Mouse (Mus musculus) forebrain, embryonic 12.5 days (tissue): Measurements from ENCODE around the gene Asic2. TPM values are rescaled to one million over a fixed set of nuclear protein-coding genes. Genes with fewer than 3 reads are reported as not detected.

Experiments used
- ATAC-seq: fragments of 200-750 bp; cut with Nextera tagmentation; 2 replicates; pipeline ENCODE4 v1.8.0; 2017; ENCODE audit warnings: moderate TSS enrichment; ENCODE audit not compliant: low FRiP score
- H3K27ac ChIP-seq: fragments of 300-500 bp; sonication (generic); 2 replicates; pipeline ENCODE4 v1.5.1; 2016; ENCODE audit warnings: mild to moderate bottlenecking
- H3K27me3 ChIP-seq: fragments of 300-500 bp; sonication (generic); 2 replicates; pipeline ENCODE4 v1.6.1; 2016; ENCODE audit warnings: mild to moderate bottlenecking
- H3K36me3 ChIP-seq: fragments of 300-500 bp; sonication (generic); replicated peaks from 2 replicates; pipeline ENCODE4 v1.6.1; 2016; ENCODE audit warnings: mild to moderate bottlenecking
- H3K4me1 ChIP-seq: fragments of 300-500 bp; sonication (generic); 2 replicates; pipeline ENCODE4 v1.6.1; 2016
- H3K4me2 ChIP-seq: fragments of 300-500 bp; sonication (generic); 2 replicates; pipeline ENCODE4 v1.6.1; 2016; ENCODE audit warnings: mild to moderate bottlenecking, moderate library complexity
- H3K4me3 ChIP-seq: fragments of 300-500 bp; sonication (generic); replicated peaks from 2 replicates; pipeline ENCODE4 v1.5.1; 2016; ENCODE audit warnings: mild to moderate bottlenecking
- H3K9ac ChIP-seq: fragments of 300-500 bp; sonication (generic); 2 replicates; pipeline ENCODE4 v1.6.1; 2016; ENCODE audit warnings: mild to moderate bottlenecking
- H3K9me3 ChIP-seq: fragments of 300-500 bp; sonication (generic); 2 replicates; pipeline ENCODE4 v1.6.1; 2016
- WGBS: fragments of 180-500 bp; shearing (Covaris S2); methylation state at CpG from one replicate; pipeline ENCODE4 v1.1.7; 2016; 5-methylcytosine and 5-hydroxymethylcytosine counted together
- polyA plus RNA-seq: library from polyadenylated mRNA; unstranded; fragments of >200 nt; fragmentation: Nextera tagmentation; extraction: Ambion mirVana; gene quantifications from 2 replicates; pipeline ENCODE4 v1.2.1, GENCODE M21; 2016

The Asic2 gene
- 3.2 and 3.3 TPM in 2 replicates for polyA plus RNA-seq

DNA sequence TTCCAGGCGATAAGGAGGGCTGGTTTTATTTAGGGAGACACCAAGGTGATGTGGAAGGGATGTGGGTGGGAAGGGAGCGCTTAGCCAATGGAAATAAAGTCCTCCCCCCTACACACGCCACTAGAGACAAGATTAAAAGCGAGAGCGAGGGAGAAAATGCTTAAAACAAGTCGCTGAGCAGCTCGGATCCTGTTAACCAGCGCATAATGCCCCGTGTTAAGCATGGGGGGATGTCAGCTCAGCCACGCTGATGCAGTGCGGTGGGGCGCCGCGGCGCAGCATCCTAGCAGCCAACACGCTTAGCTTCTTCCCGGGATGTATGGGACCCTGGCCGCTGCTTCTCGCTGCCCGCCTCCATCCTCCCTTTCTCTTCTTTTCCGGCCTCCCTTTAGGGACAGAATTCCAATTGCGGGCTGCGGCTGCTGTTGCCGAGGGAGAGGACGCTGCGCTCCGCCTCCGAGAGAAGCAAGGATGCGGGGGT, at the start of gene Asic2:
TSS of gene Asic2 (minus strand) at position 57 of the 481 bp plus-strand sequence.
- Histone ChIP-seq H3K27me3 (peaks cover 59% of the 10 kb centered on the region), H3K9me3 (no peaks in the 10 kb centered on the region), H3K4me3 (peak within 1 kb of the TSS; percentile 40), H3K4me1 (peaks cover 42% of the 10 kb centered on the region), H3K36me3 (no peaks in the 10 kb centered on the region), H3K4me2 (peak within 1 kb of the TSS; percentile 56), H3K9ac (peak within 1 kb of the TSS; percentile 36), H3K27ac (no peak within 1 kb of the TSS)
- 2% methylated on average over 29 of the region's 29 CpGs for WGBS
- ATAC-seq: 0 out of 2 replicates have a peak, but pooled peaks have one; percentile 52

DNA sequence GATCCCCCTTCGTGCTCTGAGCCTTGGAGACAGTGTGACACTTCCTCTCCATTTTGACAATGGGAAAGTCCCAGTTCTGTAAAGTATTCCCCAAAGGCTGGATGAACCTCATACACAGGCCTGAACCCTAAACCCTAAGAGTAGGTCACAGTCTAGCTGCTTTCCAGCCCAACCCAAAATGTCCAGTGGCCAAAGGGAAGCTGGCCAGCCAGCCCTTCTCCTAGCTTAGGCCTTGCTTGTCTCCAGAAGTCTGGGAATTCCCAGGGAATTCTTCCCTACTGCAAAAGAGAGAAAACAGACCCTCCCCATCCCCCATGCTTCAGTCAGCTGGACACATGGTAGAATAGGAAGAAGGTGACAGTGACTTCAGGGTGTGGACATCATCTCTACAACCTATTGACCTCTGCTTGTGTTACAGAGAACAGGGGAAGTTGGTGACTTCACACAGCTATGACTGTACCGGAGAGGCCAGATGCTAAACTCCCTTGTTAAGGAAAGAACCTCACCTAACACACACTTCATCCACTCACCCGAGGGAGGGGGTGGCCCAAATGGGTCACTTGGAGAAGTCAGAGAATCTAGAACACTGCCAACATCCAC, 48.0 kb upstream of the Asic2 start:
- no peak overlapping the region for H3K4me3 ChIP-seq
- H3K36me3 ChIP-seq: no peaks in the 10 kb centered on the region
- no peak overlapping the region for H3K4me2 ChIP-seq
- no peaks in the 10 kb centered on the region for H3K9me3 ChIP-seq
- H3K9ac ChIP-seq: no peak overlapping the region
- no peaks in the 10 kb centered on the region for H3K4me1 ChIP-seq
- H3K27me3 ChIP-seq: no peaks in the 10 kb centered on the region
- WGBS: 76% methylated on average over 3 of the region's 3 CpGs
- ATAC-seq: no peak
- no peak overlapping the region for H3K27ac ChIP-seq

DNA sequence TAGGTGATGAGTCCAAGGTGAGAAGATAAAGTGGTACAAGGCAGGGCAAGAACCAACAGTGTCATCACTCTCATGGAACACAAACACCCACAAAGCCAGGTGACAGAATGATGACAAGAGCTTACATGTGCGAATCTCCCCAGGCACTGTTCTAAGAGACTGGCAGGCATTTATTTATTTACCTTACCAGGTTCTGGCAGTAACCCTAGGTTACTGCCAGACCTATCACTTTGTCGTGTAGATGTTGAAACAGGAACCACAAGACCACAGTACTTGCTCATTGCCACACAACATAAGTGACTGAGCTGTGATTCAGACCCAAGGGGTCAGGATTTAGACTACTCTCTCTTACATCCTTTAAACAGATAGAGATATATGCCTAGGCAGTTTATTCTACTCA, 46.8 kb upstream of the Asic2 start:
- no peaks in the 10 kb centered on the region for H3K27me3 ChIP-seq
- H3K9me3 ChIP-seq: no peaks in the 10 kb centered on the region
- whole genome bisulfite sequencing: 83% methylated on average over 2 of the region's 2 CpGs
- H3K36me3 ChIP-seq: no peaks in the 10 kb centered on the region
- H3K27ac ChIP-seq: no peak overlapping the region
- H3K4me3 ChIP-seq: no peak overlapping the region
- no peak overlapping the region for H3K9ac ChIP-seq
- ATAC-seq: no peak
- no peaks in the 10 kb centered on the region for H3K4me1 ChIP-seq
- no peak overlapping the region for H3K4me2 ChIP-seq

DNA sequence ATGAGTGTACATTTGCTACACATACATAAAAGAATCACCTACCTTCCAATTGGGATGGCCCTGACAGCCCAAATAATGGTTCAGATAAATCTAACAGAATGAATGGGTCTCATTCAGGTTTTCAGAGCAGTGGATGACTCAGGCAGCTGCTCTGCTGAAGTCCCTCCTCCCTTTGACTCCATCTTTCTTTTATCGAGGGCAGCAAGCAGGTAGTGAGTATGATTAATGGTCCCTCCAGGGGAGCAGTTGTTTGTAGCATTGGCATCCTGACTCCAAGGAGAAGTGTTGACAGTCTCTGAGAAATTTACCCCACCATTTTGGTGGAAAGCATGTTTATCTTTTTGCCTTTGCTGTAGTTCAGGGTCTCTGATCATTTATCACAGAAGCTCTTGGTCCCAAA, 45.5 kb upstream of the Asic2 start:
- no peak overlapping the region for H3K4me3 ChIP-seq
- H3K4me1 ChIP-seq: no peaks in the 10 kb centered on the region
- 93% methylated on average over 1 of the region's 1 CpGs for WGBS
- no peak overlapping the region for H3K4me2 ChIP-seq
- no peak overlapping the region for H3K9ac ChIP-seq
- no peak overlapping the region for H3K27ac ChIP-seq
- H3K27me3 ChIP-seq: no peaks in the 10 kb centered on the region
- no peaks in the 10 kb centered on the region for H3K36me3 ChIP-seq
- no peak for ATAC-seq
- no peaks in the 10 kb centered on the region for H3K9me3 ChIP-seq

DNA sequence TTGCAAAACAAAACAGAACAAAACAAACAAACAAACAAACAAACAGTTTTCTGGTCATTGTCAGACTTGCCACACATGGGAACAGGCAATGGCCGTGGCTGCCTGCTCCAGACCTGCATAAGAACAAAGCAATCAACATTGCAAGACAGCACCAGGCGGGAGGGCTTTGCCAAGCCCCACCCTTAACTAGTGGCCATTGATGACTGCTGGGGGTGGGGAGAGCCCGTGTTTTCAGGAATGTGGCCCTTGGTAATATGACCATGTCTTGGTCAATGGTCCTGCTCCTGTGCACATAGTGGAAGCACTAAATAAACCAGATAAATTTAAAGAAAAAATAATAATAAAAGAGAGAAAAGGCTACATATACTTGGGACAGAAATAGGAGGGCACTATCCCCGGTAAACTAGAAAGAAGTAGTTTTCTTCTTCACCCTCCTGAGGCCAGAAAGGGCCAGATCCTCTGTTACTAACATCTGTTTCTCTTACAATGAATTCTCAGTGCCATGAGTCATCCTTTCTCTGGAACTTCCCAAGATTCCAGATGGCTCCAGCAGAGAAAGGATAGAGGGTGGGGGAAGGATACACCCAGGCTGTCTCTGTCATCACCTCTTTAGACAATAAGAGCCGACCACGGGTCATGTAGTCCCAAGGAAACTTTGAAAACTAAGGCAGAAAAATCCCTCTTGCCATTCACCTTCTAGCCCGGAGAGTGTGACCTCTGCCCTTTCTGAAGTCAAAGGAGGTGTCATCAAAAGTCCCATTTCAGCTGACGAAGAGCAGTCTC, 43.3 kb upstream of the Asic2 start:
- WGBS: 79% methylated on average over 8 of the region's 8 CpGs

DNA sequence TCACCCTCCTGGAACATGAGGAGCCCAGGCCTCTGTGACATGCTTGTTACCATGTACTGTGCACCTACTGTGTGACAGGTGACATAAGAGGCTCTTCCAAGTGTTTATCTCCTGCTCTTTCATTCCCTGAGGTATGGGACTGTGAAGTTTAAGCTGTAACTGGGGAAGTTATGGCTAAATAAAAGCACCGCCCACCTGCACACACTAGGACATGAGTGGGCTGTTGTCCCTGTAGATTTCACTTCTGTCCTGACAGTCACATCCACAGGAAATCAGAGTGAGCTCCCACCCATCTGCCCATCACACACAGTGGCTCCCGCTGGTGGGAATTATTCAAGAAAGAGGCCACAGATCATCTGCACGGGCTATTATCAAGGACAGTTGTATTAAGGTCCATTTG, 41.9 kb upstream of the Asic2 start:
- no peak overlapping the region for H3K4me3 ChIP-seq
- H3K4me2 ChIP-seq: no peak overlapping the region
- H3K27me3 ChIP-seq: no peaks in the 10 kb centered on the region
- WGBS: 88% methylated on average over 3 of the region's 3 CpGs
- ATAC-seq: no peak
- peaks cover 6% of the 10 kb centered on the region; the same call in 1 of the 2 replicates for H3K4me1 ChIP-seq
- no peak overlapping the region for H3K27ac ChIP-seq
- H3K9me3 ChIP-seq: no peaks in the 10 kb centered on the region
- H3K9ac ChIP-seq: no peak overlapping the region
- no peaks in the 10 kb centered on the region for H3K36me3 ChIP-seq

More for the DNA sequence above, 43.3 kb upstream of the Asic2 start:
- H3K4me3 ChIP-seq: no peak overlapping the region
- H3K36me3 ChIP-seq: no peaks in the 10 kb centered on the region
- no peaks in the 10 kb centered on the region for H3K27me3 ChIP-seq
- no peak for ATAC-seq
- no peak overlapping the region for H3K27ac ChIP-seq
- H3K9me3 ChIP-seq: no peaks in the 10 kb centered on the region
- no peak overlapping the region for H3K4me2 ChIP-seq
- H3K4me1 ChIP-seq: peaks cover 6% of the 10 kb centered on the region; the same call in 1 of the 2 replicates
- H3K9ac ChIP-seq: no peak overlapping the region

DNA sequence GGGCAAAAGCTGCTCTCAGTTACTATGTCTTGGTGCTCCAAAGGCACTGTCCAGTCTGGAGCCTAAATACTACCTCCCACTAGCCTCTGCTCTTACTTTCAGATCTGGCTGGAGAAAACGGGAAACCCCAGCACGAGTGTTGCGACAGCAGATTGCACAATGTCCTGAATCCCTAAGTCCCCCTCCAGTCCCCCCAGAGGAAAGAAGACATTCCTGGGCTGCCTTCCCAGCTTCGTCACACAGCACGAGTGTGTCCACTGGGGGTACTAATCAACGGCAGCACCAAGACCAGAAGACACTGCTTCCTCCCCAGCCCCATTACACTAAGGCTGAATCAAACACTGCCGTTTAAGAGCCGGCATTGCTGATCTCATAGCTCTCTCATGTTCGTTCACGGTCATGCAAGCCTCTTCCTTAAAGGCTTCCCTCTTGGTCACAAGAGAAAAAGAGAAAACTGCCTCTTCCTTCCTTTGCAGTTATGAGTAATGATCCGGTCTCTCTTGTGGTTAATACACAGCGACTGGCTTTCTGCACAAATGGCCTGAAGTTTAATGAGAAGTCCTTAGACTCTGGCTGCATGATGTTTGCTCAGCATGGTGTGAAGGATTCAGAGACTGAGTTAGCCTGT, 38.7 kb upstream of the Asic2 start:
- no peak overlapping the region for H3K4me3 ChIP-seq
- peaks cover 6% of the 10 kb centered on the region; the same call in 1 of the 2 replicates for H3K4me1 ChIP-seq
- no peak for ATAC-seq
- no peak overlapping the region for H3K27ac ChIP-seq
- H3K9me3 ChIP-seq: no peaks in the 10 kb centered on the region
- no peak overlapping the region for H3K4me2 ChIP-seq
- H3K27me3 ChIP-seq: no peaks in the 10 kb centered on the region
- 57% methylated on average over 12 of the region's 12 CpGs for WGBS
- H3K36me3 ChIP-seq: no peaks in the 10 kb centered on the region
- H3K9ac ChIP-seq: no peak overlapping the region

DNA sequence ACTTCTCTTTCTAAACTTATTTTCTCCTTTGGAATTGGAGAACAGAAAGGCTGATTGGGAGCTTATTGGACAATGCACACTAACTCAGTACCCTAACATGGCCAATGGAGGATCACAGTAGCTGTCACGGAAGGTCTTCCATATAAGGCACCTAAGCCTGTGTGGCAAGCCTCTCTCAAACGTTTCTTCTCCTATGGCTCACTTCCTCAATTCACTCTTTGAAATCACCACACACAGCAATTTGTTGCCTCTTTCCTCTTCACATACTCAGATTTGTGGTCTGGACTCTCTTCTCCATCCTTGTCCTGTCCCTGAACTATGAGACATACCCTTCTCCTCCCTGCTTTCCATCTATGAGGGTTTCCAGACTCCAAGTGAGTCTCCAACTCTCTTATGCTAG, 36.6 kb upstream of the Asic2 start:
- no peak for ATAC-seq

DNA sequence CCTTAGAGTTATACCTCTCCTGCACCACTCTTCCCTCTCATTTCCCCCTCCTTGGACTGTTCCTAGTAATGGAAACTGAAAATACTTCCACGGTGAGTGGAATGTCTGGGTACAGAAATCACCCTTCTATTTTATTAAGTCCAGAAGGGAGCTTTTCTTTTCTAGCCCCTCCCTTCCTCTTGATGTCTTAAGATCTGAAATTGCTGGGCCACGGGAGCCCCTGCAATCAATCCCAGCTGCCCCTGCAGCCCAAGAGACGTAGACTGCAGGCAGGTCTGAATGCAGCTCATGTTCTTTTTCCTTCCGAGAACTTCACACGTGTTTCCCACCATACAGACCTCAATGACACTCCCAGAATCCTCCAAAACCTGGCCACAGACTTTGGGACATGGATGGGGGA, 32.3 kb upstream of the Asic2 start:
- WGBS: 65% methylated on average over 5 of the region's 5 CpGs
- 0 out of 2 replicates have a peak, but pooled peaks cover 2% of the 10 kb centered on the region for H3K27me3 ChIP-seq
- H3K4me1 ChIP-seq: no peaks in the 10 kb centered on the region
- H3K4me3 ChIP-seq: no peak overlapping the region
- no peaks in the 10 kb centered on the region for H3K36me3 ChIP-seq
- no peak overlapping the region for H3K9ac ChIP-seq
- H3K4me2 ChIP-seq: no peak overlapping the region
- no peak for ATAC-seq
- no peak overlapping the region for H3K27ac ChIP-seq
- no peaks in the 10 kb centered on the region for H3K9me3 ChIP-seq

More for the DNA sequence above, 36.6 kb upstream of the Asic2 start:
- no peak overlapping the region for H3K4me3 ChIP-seq
- H3K9ac ChIP-seq: no peak overlapping the region
- peaks cover 6% of the 10 kb centered on the region; the same call in 1 of the 2 replicates for H3K4me1 ChIP-seq
- 82% methylated on average over 2 of the region's 2 CpGs for WGBS
- no peaks in the 10 kb centered on the region for H3K27me3 ChIP-seq
- H3K9me3 ChIP-seq: no peaks in the 10 kb centered on the region
- H3K4me2 ChIP-seq: no peak overlapping the region
- no peaks in the 10 kb centered on the region for H3K36me3 ChIP-seq
- H3K27ac ChIP-seq: no peak overlapping the region

DNA sequence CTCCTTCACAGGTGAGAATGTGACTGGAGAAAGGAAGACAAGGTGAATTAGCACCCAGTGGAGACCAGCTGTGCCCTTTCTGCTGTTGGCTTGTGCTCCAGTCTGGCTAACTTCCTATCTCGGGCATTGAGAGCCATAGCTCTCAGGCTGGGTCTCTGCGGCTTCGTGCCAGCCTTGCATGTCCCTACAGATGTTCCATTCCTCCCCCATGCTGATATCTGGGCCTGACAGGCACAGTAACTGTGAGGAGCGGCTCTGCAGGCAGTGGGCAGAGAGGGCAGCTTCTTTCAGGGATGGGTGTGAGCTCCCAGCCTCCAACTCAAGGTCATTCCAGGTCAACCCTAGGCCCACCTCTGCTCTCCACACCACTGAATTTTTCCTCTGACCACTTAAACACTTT, 31.2 kb upstream of the Asic2 start:
- H3K9me3 ChIP-seq: no peaks in the 10 kb centered on the region
- no peak overlapping the region for H3K4me3 ChIP-seq
- no peak overlapping the region for H3K9ac ChIP-seq
- H3K27ac ChIP-seq: no peak overlapping the region
- H3K4me2 ChIP-seq: no peak overlapping the region
- no peak for ATAC-seq
- no peaks in the 10 kb centered on the region for H3K4me1 ChIP-seq
- WGBS: 85% methylated on average over 4 of the region's 4 CpGs
- no peaks in the 10 kb centered on the region for H3K36me3 ChIP-seq
- H3K27me3 ChIP-seq: 0 out of 2 replicates have a peak, but pooled peaks cover 2% of the 10 kb centered on the region

DNA sequence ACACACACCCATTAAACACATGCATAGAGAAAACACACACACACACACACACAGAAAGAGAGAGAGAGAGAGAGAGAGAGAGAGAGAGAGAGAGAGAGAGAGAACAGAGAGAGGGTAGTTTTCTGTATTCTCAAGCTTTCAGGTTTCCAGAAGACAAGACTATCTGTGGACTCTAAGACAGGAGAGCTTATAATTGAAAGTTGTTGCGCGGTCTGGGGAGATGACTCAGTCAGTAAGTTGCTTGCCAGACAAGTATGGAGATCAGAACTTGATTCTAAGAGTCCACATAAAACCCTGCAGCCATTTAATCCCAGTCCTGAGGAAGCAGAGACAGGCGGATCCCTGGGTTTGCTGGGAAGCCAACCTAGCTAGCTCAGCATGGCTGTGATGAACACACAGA, 30.4 kb upstream of the Asic2 start:
- Histone ChIP-seq H3K27me3 (0 out of 2 replicates have a peak, but pooled peaks cover 2% of the 10 kb centered on the region), H3K27ac (no peak overlapping the region), H3K4me3 (no peak overlapping the region), H3K4me2 (no peak overlapping the region), H3K4me1 (no peaks in the 10 kb centered on the region), H3K9ac (no peak overlapping the region), H3K36me3 (no peaks in the 10 kb centered on the region), H3K9me3 (no peaks in the 10 kb centered on the region)
- ATAC-seq: no peak
- WGBS: 96% methylated on average over 3 of the region's 3 CpGs

DNA sequence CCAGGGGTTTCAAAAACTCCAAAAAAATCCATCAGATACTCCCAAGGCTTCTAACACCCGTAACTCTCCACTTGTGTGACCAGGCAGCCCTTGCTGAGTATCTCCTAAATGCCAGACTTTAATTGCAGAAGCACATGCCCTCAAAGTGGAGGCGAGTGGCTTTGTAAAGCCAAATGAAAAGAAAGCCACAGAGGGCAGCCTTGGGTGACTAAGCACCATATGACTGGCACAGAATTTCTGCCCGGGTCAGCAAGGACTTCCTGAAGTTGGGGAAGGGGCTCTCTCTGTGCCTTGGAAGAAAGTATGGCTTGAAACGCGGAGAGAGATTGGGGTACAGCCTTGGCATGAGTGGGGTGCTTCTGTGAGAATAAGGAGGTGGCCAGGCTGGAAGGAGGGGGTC, 28.8 kb upstream of the Asic2 start:
- Histone ChIP-seq H3K9me3 (no peaks in the 10 kb centered on the region), H3K4me3 (no peak overlapping the region), H3K4me2 (no peak overlapping the region), H3K9ac (no peak overlapping the region), H3K36me3 (no peaks in the 10 kb centered on the region), H3K27ac (no peak overlapping the region), H3K27me3 (0 out of 2 replicates have a peak, but pooled peaks cover 2% of the 10 kb centered on the region), H3K4me1 (no peaks in the 10 kb centered on the region)
- 85% methylated on average over 5 of the region's 5 CpGs for WGBS
- ATAC-seq: no peak
